Mouse (Mus musculus): ENCODE data around the gene Sufu.

GRCm38 (mm10) chr19:46447110-46447509 is 50.4 kb downstream of the Sufu start:
- no peak for TF ChIP-seq POLR2A (IDR thresholded peaks at IDR 0.05; ENCODE audit: low read depth, low read length)
- no peak for TF ChIP-seq CTCF (IDR thresholded peaks at IDR 0.05; ENCODE audit: extremely low read depth, insufficient read depth, insufficient read length, insufficient replicate concordance)
